Mouse (Mus musculus): ENCODE measurements around the gene Gal.
A peak's percentile ranks its signal among the peaks of the same experiment; 100 is the strongest.

Gal gene

GRCm38 (mm10) chr19:3414268-3414733 lies at the start of gene Gal:
Gene Gal (minus strand): TSS chr19:3414544.
- DNase-seq (ENCODE audit: low read depth, low spot score) = peak; percentile 8
- no peaks in the 10 kb centered on the region for H3K36me3 ChIP-seq (ENCODE audit: control insufficient read depth, insufficient read depth, low read length, poor library complexity, severe bottlenecking)

GRCm38 (mm10) chr19:3459986-3460385 lies 45.6 kb upstream of the Gal start:
- Histone ChIP-seq H3K36me3 (ENCODE audit: control insufficient read depth, insufficient read depth, low read length, poor library complexity, severe bottlenecking) (peaks cover 18% of the 10 kb centered on the region), H3K27me3 (ENCODE audit: control insufficient read depth, insufficient read depth, low read length, poor library complexity, severe bottlenecking) (no peaks in the 10 kb centered on the region)
- no peak for DNase-seq (ENCODE audit: low read depth, low spot score)

More at GRCm38 (mm10) chr19:3414268-3414733, at the start of gene Gal:
- H3K27me3 ChIP-seq (ENCODE audit: control insufficient read depth, insufficient read depth, low read length, poor library complexity, severe bottlenecking) = no peaks in the 10 kb centered on the region

DNA sequence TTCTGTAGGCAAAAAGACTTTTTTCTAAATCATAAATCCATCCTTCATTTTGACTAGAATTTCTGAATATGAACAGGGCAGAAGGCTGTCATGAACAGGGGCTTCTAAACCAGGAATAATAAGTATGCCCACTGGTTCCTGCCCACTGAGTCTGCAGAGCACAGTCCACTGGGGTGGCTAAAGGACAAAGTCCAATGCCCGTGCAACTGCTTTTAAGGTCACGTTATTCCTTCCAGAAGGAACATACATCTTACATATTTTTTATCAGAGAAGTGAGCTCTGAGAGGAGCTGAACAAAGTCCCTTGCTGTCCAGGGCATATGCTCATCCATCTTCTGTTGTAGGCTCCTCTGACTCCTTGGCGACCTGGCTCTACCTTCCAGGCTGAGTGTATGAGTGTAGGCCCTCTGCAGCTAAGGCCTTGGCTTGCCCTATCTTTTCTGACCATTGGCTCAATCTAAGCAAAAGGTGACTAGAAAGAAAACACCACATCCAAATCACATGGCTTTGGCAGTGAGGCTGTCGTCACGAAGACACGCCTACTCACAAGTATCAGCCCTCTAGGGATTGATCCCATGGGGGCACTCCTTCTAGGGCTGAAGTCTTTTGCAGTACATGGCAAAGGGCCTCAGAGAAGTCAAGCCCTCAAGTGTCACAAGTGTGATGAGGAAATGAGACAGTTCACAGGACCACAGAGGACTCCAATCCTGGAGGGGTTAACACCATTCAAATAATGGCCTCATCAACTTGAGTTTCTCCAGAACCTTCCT lies 44.2 kb upstream of the Gal start:
- peak; percentile 29 for DNase-seq (ENCODE audit: low read depth, low spot score)
- peaks cover 17% of the 10 kb centered on the region for H3K36me3 ChIP-seq (ENCODE audit: control insufficient read depth, insufficient read depth, low read length, poor library complexity, severe bottlenecking)
- no peaks in the 10 kb centered on the region for H3K27me3 ChIP-seq (ENCODE audit: control insufficient read depth, insufficient read depth, low read length, poor library complexity, severe bottlenecking)

GRCm38 (mm10) chr19:3457700-3458099 lies 43.4 kb upstream of the Gal start:
- DNase-seq (ENCODE audit: low read depth, low spot score) = no peak
- H3K36me3 ChIP-seq (ENCODE audit: control insufficient read depth, insufficient read depth, low read length, poor library complexity, severe bottlenecking) = peaks cover 15% of the 10 kb centered on the region

DNA sequence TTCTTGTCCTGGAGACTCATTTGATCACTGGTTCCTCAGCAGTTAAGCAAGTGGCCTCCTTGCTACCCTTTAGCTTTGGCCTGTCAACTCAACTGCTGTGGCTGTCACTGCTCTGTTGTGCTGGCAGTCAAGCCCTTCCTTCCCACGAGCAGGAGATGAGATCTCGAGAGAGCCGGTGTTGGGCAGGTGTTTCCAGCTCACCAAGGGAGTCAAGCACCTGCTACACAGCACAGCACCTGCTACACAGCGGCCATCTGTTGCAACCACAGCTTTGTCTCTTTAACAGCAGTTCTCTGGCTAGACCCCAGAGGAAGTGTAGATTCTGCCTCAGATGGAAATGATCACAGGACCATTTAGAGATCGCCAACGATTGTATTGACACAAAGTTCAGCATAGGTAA lies 37.3 kb upstream of the Gal start:
- H3K27me3 ChIP-seq (ENCODE audit: control insufficient read depth, insufficient read depth, low read length, poor library complexity, severe bottlenecking) = no peaks in the 10 kb centered on the region
- DNase-seq (ENCODE audit: low read depth, low spot score) = peak; percentile 38
- H3K36me3 ChIP-seq (ENCODE audit: control insufficient read depth, insufficient read depth, low read length, poor library complexity, severe bottlenecking) = no peaks in the 10 kb centered on the region; the same call in 1 of the 2 replicates

More at GRCm38 (mm10) chr19:3457700-3458099, 43.4 kb upstream of the Gal start:
- H3K27me3 ChIP-seq (ENCODE audit: control insufficient read depth, insufficient read depth, low read length, poor library complexity, severe bottlenecking) = no peaks in the 10 kb centered on the region

- no peaks in the 10 kb centered on the region for H3K27me3 ChIP-seq (ENCODE audit: control insufficient read depth, insufficient read depth, low read length, poor library complexity, severe bottlenecking)
- H3K36me3 ChIP-seq (ENCODE audit: control insufficient read depth, insufficient read depth, low read length, poor library complexity, severe bottlenecking) = no peaks in the 10 kb centered on the region; the same call in 1 of the 2 replicates
- peak; percentile 81 for DNase-seq (ENCODE audit: low read depth, low spot score)
Observed at GRCm38 (mm10) chr19:3451170-3451569, 36.8 kb upstream of the Gal start.

DNA sequence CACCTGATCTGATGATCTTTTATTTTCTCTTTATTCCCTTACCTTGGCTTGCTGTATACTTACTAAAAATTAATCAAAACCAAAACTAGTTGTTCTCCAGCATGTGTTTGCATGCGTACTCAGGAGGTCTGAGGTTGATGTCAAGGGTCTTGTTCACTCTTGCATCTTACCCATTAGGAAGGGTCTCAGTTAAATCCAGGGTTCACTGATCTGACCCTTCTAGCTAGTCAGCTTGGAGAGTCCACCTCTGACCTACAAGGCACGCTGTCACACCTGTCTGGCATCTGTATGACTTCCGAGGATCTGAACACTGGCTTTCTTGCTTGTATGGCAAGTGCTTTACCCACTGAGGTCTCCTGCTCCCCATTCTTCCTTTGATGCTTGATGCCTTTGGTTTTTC lies 36.4 kb upstream of the Gal start:
- Histone ChIP-seq H3K27me3 (ENCODE audit: control insufficient read depth, insufficient read depth, low read length, poor library complexity, severe bottlenecking) (no peaks in the 10 kb centered on the region), H3K36me3 (ENCODE audit: control insufficient read depth, insufficient read depth, low read length, poor library complexity, severe bottlenecking) (no peaks in the 10 kb centered on the region)
- DNase-seq (ENCODE audit: low read depth, low spot score) = no peak

DNA sequence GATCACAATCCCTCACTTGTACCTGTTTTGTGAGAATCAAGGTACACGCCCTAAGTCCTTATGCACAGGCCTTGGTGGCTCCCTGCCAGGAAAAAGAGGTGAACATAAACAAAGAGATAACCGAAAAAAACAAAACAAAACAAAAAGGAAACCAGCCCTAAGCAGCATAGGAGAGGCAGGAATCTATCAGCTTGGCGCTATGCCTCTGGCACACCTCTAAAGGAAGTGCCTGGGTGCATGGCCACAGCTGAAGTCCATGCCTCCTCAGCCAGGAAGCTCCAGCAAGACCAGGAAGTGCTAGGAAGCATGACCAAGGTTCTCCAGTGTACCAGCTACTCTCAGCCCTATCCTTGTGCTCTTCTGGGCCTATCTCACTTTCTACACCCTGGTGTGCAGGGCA lies 34.9 kb upstream of the Gal start:
- DNase-seq (ENCODE audit: low read depth, low spot score) = no peak
- Histone ChIP-seq H3K36me3 (ENCODE audit: control insufficient read depth, insufficient read depth, low read length, poor library complexity, severe bottlenecking) (no peaks in the 10 kb centered on the region), H3K27me3 (ENCODE audit: control insufficient read depth, insufficient read depth, low read length, poor library complexity, severe bottlenecking) (no peaks in the 10 kb centered on the region)

DNA sequence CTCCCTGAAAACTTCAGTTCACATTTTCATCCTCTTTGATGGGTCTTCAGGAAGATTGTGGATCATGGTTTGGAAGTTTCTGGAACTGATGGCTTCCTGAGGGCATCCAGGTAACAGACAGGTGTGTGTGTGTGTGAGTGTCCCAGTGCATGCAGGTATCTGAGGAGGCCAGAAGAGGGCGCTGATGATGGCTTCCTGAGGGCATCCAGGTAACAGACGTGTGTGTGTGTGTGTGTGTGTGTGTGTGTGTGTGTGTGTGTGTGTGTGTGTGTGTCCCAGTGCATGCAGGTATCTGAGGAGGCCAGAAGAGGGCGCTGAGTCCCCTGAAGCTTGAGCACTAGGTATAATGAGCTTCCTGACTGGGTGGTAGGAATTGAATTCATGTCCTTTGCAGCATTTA lies 33.0 kb upstream of the Gal start:
- H3K27me3 ChIP-seq (ENCODE audit: control insufficient read depth, insufficient read depth, low read length, poor library complexity, severe bottlenecking) = no peaks in the 10 kb centered on the region
- no peaks in the 10 kb centered on the region for H3K36me3 ChIP-seq (ENCODE audit: control insufficient read depth, insufficient read depth, low read length, poor library complexity, severe bottlenecking)
- DNase-seq (ENCODE audit: low read depth, low spot score) = no peak

DNA sequence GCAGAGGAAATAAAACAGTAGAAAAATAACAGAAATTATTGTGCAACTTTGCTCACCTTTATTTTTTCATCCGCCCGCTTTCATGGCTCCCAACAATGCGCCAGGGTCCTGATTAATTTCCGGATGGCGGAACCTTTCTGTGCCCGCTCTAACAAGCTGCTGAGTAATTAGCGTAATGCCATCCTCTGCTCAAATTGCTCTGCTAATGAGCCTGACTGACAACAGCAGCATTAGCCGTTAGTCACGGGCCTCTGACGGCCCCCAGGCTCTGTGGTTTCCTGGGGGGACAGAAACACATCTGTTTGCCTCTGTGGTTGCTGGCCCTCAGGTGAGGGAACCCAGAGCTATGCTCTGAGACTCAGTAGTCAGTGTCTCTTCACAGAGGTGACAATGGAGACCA lies 26.7 kb upstream of the Gal start:
- DNase-seq (ENCODE audit: low read depth, low spot score) = no peak
- Histone ChIP-seq H3K36me3 (ENCODE audit: control insufficient read depth, insufficient read depth, low read length, poor library complexity, severe bottlenecking) (no peaks in the 10 kb centered on the region), H3K27me3 (ENCODE audit: control insufficient read depth, insufficient read depth, low read length, poor library complexity, severe bottlenecking) (no peaks in the 10 kb centered on the region)

DNA sequence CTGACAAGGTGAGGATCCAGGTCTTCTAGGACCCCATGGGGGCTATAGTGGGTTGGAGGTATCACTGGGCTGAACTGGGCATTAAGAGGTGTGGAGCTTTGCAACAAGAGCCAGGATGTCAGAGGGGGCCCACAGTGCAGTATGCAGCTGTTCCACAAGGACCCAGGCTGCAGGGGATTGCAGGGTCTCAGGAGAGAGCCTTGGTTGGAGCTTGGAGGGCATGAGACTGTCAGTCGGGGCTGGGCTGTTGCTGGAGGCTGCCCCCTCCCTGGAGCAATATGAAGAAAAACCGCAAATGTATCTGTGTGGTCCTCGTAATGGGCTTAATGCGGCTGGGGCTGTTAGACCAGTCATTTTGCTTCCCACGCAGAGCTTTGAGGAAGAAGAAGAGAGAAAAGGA lies 26.3 kb upstream of the Gal start:
- DNase-seq (ENCODE audit: low read depth, low spot score) = no peak
- Histone ChIP-seq H3K27me3 (ENCODE audit: control insufficient read depth, insufficient read depth, low read length, poor library complexity, severe bottlenecking) (no peaks in the 10 kb centered on the region), H3K36me3 (ENCODE audit: control insufficient read depth, insufficient read depth, low read length, poor library complexity, severe bottlenecking) (no peaks in the 10 kb centered on the region)

GRCm38 (mm10) chr19:3437980-3438379 lies 23.6 kb upstream of the Gal start:
- Histone ChIP-seq H3K27me3 (ENCODE audit: control insufficient read depth, insufficient read depth, low read length, poor library complexity, severe bottlenecking) (no peaks in the 10 kb centered on the region), H3K36me3 (ENCODE audit: control insufficient read depth, insufficient read depth, low read length, poor library complexity, severe bottlenecking) (no peaks in the 10 kb centered on the region)
- DNase-seq (ENCODE audit: low read depth, low spot score) = peak; percentile 15

GRCm38 (mm10) chr19:3436840-3437239 lies 22.5 kb upstream of the Gal start:
- Histone ChIP-seq H3K36me3 (ENCODE audit: control insufficient read depth, insufficient read depth, low read length, poor library complexity, severe bottlenecking) (no peaks in the 10 kb centered on the region), H3K27me3 (ENCODE audit: control insufficient read depth, insufficient read depth, low read length, poor library complexity, severe bottlenecking) (no peaks in the 10 kb centered on the region)
- DNase-seq (ENCODE audit: low read depth, low spot score) = peak; percentile 60

DNA sequence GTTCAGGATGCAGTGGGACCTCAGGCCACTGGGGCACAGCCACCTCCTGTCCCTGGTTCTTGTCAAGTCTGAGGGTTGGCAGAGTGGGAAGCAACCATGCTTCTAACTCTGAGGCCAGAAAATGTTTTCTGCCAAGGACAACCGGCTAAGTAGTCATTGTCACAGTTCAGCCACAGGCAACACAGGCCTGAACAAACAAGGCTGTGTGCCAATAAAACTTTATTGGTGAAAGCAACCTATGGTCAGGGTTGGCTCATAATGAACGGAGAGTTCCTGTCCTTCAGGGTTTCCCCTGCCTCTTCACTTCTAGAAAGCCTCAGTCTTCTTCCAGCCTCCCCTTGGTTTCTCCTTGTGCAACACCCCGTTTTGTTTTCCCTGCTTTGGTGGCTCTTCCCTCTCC lies 21.5 kb upstream of the Gal start:
- H3K27me3 ChIP-seq (ENCODE audit: control insufficient read depth, insufficient read depth, low read length, poor library complexity, severe bottlenecking) = no peaks in the 10 kb centered on the region
- no peak for DNase-seq (ENCODE audit: low read depth, low spot score)
- no peaks in the 10 kb centered on the region for H3K36me3 ChIP-seq (ENCODE audit: control insufficient read depth, insufficient read depth, low read length, poor library complexity, severe bottlenecking)

DNA sequence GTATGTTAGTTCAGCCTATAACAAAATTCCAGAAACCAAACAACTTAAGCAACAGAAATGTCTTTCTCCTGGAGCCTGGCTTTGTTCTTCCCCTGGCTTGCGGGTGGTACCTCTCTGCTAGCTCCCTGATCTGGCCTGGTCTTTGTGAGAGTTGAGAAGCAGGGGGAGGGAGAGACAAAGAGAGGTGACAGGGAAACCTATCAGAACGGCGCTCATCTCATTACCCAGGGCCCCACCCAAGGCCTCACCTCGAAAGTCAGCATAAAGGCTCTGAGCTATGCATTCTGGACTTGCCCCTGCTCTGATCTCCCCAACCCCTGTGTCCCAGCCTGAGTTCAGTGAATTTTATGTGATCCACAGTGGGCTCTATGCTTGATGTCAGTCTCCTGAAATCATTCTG lies 20.3 kb upstream of the Gal start:
- DNase-seq (ENCODE audit: low read depth, low spot score) = no peak
- Histone ChIP-seq H3K27me3 (ENCODE audit: control insufficient read depth, insufficient read depth, low read length, poor library complexity, severe bottlenecking) (no peaks in the 10 kb centered on the region), H3K36me3 (ENCODE audit: control insufficient read depth, insufficient read depth, low read length, poor library complexity, severe bottlenecking) (no peaks in the 10 kb centered on the region)

- Histone ChIP-seq H3K36me3 (ENCODE audit: control insufficient read depth, insufficient read depth, low read length, poor library complexity, severe bottlenecking) (no peaks in the 10 kb centered on the region), H3K27me3 (ENCODE audit: control insufficient read depth, insufficient read depth, low read length, poor library complexity, severe bottlenecking) (no peaks in the 10 kb centered on the region)
- no peak for DNase-seq (ENCODE audit: low read depth, low spot score)
Observed at GRCm38 (mm10) chr19:3434124-3434523, 19.8 kb upstream of the Gal start.

Data from splenic B cell, adult 2 months (primary cell).